ENCODE assay signal across 1 mouse cellular context in genomic region chr19:21652285-21653171, GRCm38 (mm10).
TF ChIP-seq lines count a peak whose summit lies in the region.

1110059E24Rik (minus strand) TSS chr19:21652976.

TF ChIP-seq in CH12.LX, 34 proteins besides CTCF, POLR2A, EP300 and RAD21 (continued from another document):
- TF ChIP-seq TBP (conservative IDR thresholded peaks at IDR 0.05; ENCODE audit: low read depth, low read length) (no peak), MEF2A (IDR thresholded peaks at IDR 0.05; ENCODE audit: borderline replicate concordance, low read depth, low read length) (peak; percentile 62; the same call in 1 of the 2 replicates), BHLHE40 (IDR thresholded peaks at IDR 0.05; ENCODE audit: low read depth, low read length) (peak; percentile 97), ZKSCAN1 (IDR thresholded peaks at IDR 0.05; ENCODE audit: borderline replicate concordance, low read depth, low read length) (no peak), NRF1 (IDR thresholded peaks at IDR 0.05; ENCODE audit: low read depth, low read length) (peak; percentile 52; the same call in 1 of the 2 replicates), UBTF (IDR thresholded peaks at IDR 0.05; ENCODE audit: low read depth, low read length) (no peak), ETS1 (conservative IDR thresholded peaks at IDR 0.05; ENCODE audit: low read depth, low read length) (peak; percentile 59), ZMIZ1 (IDR thresholded peaks at IDR 0.05; ENCODE audit: low read depth, low read length) (peak; percentile 37; the same call in 1 of the 2 replicates), GABPA (IDR thresholded peaks at IDR 0.05; ENCODE audit: insufficient replicate concordance, low read depth, low read length) (no peak), USF1 (IDR thresholded peaks at IDR 0.05; ENCODE audit: low read depth, low read length) (peak; percentile 99), SMC3 (IDR thresholded peaks at IDR 0.05; ENCODE audit: low read depth, low read length) (no peak)
